Mouse (Mus musculus) midbrain, embryonic 16.5 days (tissue): ENCODE data around the gene Olfml2a. TPM values are rescaled to one million over a fixed set of nuclear protein-coding genes. Genes with fewer than 3 reads are reported as not detected.

Experiments
- ATAC-seq: fragments of 200-750 bp; cut with Nextera tagmentation; 2 replicates; pipeline ENCODE4 v1.8.0; 2017; ENCODE audit warnings: moderate TSS enrichment
- H3K27ac ChIP-seq: fragments of 300-500 bp; sonication (generic); 2 replicates; pipeline ENCODE4 v1.5.1; 2014; ENCODE audit warnings: mild to moderate bottlenecking, low read length, mixed read lengths
- H3K27me3 ChIP-seq: fragments of 300-500 bp; sonication (generic); 2 replicates; pipeline ENCODE4 v1.6.1; 2014; ENCODE audit warnings: low read depth, low read length, mixed read lengths; ENCODE audit not compliant: control insufficient read depth, insufficient read depth
- H3K36me3 ChIP-seq: fragments of 300-500 bp; sonication (generic); 2 replicates; pipeline ENCODE4 v1.6.1; 2014; ENCODE audit warnings: mild to moderate bottlenecking, low read length, moderate library complexity, mixed read lengths; ENCODE audit not compliant: control insufficient read depth, insufficient read depth
- H3K4me1 ChIP-seq: fragments of 300-500 bp; sonication (generic); 2 replicates; pipeline ENCODE4 v1.6.1; 2014; ENCODE audit warnings: mild to moderate bottlenecking, low read length, mixed read lengths; ENCODE audit not compliant: control insufficient read depth, insufficient read depth
- H3K4me2 ChIP-seq: fragments of 300-500 bp; sonication (generic); 2 replicates; pipeline ENCODE4 v1.6.1; 2014; ENCODE audit warnings: mild to moderate bottlenecking, low read length, mixed read lengths
- H3K4me3 ChIP-seq: fragments of 300-500 bp; sonication (generic); 2 replicates; pipeline ENCODE4 v1.5.1; 2014; ENCODE audit warnings: low read depth, mild to moderate bottlenecking, low read length, moderate library complexity, mixed read lengths
- H3K9ac ChIP-seq: fragments of 300-500 bp; sonication (generic); 2 replicates; pipeline ENCODE4 v1.6.1; 2014; ENCODE audit warnings: low read depth, low read length, mixed read lengths
- H3K9me3 ChIP-seq: fragments of 300-500 bp; sonication (generic); replicated peaks from 2 replicates; pipeline ENCODE4 v1.6.1; 2014; ENCODE audit warnings: mild to moderate bottlenecking, low read length, mixed read lengths; ENCODE audit not compliant: control insufficient read depth, poor library complexity, severe bottlenecking
- WGBS: fragments of 180-500 bp; shearing (Covaris S2); extraction: QIAGEN DNeasy Blood & Tissue Kit; methylation state at CpG from one replicate; pipeline ENCODE4 v1.1.7; 2014; 5-methylcytosine and 5-hydroxymethylcytosine counted together
- polyA plus RNA-seq: library from polyadenylated mRNA; unstranded; fragments of >200 nt; fragmentation: Nextera tagmentation; extraction: Ambion mirVana; gene quantifications from 2 replicates; pipeline ENCODE4 v1.2.1, GENCODE M21; 2015

Olfml2a gene
- polyA plus RNA-seq, result 3.2 and 3.5 TPM in 2 replicates

DNA sequence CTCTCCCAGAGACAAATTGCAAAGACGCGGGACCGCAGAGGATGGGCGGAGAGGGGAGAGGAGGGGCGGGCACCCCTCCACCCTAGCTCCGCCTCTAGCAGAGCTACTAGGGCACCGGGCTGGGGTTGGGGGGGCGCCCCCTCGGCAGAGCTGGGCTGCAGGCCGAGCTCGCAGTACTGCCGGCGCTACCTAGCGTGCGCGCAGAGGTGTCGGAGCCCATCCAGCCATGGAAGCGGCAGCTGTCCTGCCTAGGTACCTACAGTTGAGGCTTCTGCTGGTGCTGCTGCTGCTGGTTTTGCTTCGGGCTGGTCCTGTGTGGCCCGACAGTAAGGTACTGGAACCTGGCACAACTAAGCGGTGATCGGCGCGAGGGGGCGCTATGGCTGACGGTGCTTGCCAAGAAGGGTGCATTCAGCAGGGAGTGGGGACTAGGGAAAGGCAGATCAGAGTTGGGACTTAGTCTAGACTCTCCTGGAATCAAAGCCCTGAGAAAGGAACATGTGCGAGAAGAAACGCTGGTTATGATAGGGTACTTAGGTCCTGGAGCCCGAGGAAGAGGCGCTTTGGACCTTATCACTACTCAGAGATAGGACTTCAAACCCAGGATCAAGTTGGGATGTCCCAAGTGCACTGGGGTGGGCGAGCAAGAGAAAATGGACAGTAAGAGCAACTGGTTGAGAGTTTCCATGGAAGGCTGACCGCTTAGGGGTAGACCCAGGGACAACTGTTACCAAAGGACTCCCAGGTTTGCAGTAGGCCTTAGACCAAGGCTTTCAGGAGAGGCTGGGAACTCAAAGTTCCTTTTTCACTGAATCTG, at the start of gene Olfml2a:
Gene Olfml2a (plus strand): TSS at position 128 of the 817 bp plus-strand sequence.
- peak; percentile 44 for ATAC-seq
- Histone ChIP-seq H3K4me3 (peak within 1 kb of the TSS; percentile 40), H3K4me1 (peaks cover 7% of the 10 kb centered on the region), H3K36me3 (no peaks in the 10 kb centered on the region), H3K9ac (peak within 1 kb of the TSS; percentile 66), H3K4me2 (peak within 1 kb of the TSS; percentile 86), H3K27ac (no peak within 1 kb of the TSS), H3K9me3 (no peaks in the 10 kb centered on the region), H3K27me3 (peaks cover 5% of the 10 kb centered on the region)
- 8% methylated on average over 31 of the region's 32 CpGs for WGBS

DNA sequence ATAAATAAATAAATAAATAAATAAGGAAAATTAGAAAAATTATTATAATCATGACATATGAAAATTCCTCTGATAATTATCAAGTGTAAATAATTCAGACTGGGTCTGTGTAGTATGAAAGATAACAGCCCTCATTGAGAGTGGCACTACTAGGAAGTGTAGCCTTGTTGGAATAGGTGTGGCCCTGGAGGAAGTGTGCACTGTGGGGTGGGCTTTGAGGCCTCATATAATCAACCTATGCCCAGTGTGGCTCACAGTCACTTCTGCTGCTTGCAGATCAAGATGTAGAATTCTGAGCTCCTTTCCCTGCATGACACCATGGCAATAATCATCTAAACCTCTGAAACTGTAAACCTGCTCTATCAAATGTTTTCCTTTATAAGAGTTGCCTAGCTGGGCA, 28.9 kb upstream of the Olfml2a start:
- Histone ChIP-seq H3K9ac (no peak overlapping the region), H3K4me3 (no peak overlapping the region), H3K27ac (no peak overlapping the region), H3K4me1 (no peaks in the 10 kb centered on the region), H3K27me3 (no peaks in the 10 kb centered on the region), H3K36me3 (no peaks in the 10 kb centered on the region), H3K9me3 (no peaks in the 10 kb centered on the region), H3K4me2 (no peak overlapping the region)
- ATAC-seq, result no peak

GRCm38 (mm10) chr2:38904290-38904689, 27.5 kb upstream of the Olfml2a start:
- H3K9me3 ChIP-seq, result no peaks in the 10 kb centered on the region
- no peak overlapping the region for H3K27ac ChIP-seq
- no peak for ATAC-seq
- H3K4me3 ChIP-seq, result no peak overlapping the region
- WGBS, result 68% methylated on average over 1 of the region's 1 CpGs
- H3K36me3 ChIP-seq, result no peaks in the 10 kb centered on the region
- no peaks in the 10 kb centered on the region for H3K4me1 ChIP-seq
- no peak overlapping the region for H3K4me2 ChIP-seq
- no peaks in the 10 kb centered on the region for H3K27me3 ChIP-seq
- H3K9ac ChIP-seq, result no peak overlapping the region

GRCm38 (mm10) chr2:38906097-38906496, 25.7 kb upstream of the Olfml2a start:
- H3K4me1 ChIP-seq, result no peaks in the 10 kb centered on the region
- H3K27ac ChIP-seq, result no peak overlapping the region
- no peaks in the 10 kb centered on the region for H3K9me3 ChIP-seq
- no peaks in the 10 kb centered on the region for H3K27me3 ChIP-seq
- no peak overlapping the region for H3K9ac ChIP-seq
- no peak for ATAC-seq
- H3K4me3 ChIP-seq, result no peak overlapping the region
- H3K4me2 ChIP-seq, result no peak overlapping the region
- WGBS, result 84% methylated on average over 5 of the region's 5 CpGs
- no peaks in the 10 kb centered on the region for H3K36me3 ChIP-seq

- 65% methylated on average over 1 of the region's 1 CpGs for WGBS
- ATAC-seq, result no peak
- Histone ChIP-seq H3K4me1 (no peaks in the 10 kb centered on the region), H3K27me3 (no peaks in the 10 kb centered on the region), H3K9me3 (no peaks in the 10 kb centered on the region), H3K36me3 (no peaks in the 10 kb centered on the region), H3K27ac (no peak overlapping the region), H3K4me2 (no peak overlapping the region), H3K4me3 (no peak overlapping the region), H3K9ac (no peak overlapping the region)
These were observed 23.2 kb upstream of the Olfml2a start for GRCm38 (mm10) chr2:38908604-38909003.

DNA sequence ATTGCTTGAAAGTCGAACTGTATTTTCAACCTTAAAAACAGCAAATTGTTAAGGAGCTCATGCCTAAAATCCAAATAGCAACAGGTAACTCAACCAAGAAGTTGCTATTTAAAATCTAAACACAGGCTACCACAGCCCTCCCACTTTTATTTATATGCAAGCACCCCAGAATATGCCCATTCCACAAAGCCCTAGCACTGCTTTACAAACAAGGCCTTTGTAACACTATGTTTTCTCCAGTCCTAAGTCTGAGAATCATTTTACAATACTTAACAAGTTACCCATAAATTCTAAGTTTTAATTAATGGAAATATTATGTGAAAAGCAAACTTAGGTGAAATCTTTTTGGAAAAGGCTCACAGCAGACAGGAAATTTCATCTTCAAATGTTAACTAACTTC, 17.3 kb upstream of the Olfml2a start:
- no peak overlapping the region for H3K9ac ChIP-seq

GRCm38 (mm10) chr2:38914965-38915364, 16.8 kb upstream of the Olfml2a start:
- Histone ChIP-seq H3K9ac (no peak overlapping the region), H3K27ac (no peak overlapping the region), H3K4me3 (no peak overlapping the region), H3K36me3 (no peaks in the 10 kb centered on the region), H3K27me3 (no peaks in the 10 kb centered on the region), H3K4me1 (no peaks in the 10 kb centered on the region), H3K4me2 (no peak overlapping the region), H3K9me3 (no peaks in the 10 kb centered on the region)
- ATAC-seq, result no peak
- WGBS, result 17% methylated on average over 4 of the region's 4 CpGs

More for the DNA sequence above, 17.3 kb upstream of the Olfml2a start:
- Histone ChIP-seq H3K4me1 (no peaks in the 10 kb centered on the region), H3K27me3 (no peaks in the 10 kb centered on the region), H3K9me3 (no peaks in the 10 kb centered on the region), H3K4me3 (no peak overlapping the region), H3K36me3 (no peaks in the 10 kb centered on the region), H3K4me2 (no peak overlapping the region), H3K27ac (no peak overlapping the region)
- WGBS, result 43% methylated on average over 1 of the region's 1 CpGs
- ATAC-seq, result no peak

DNA sequence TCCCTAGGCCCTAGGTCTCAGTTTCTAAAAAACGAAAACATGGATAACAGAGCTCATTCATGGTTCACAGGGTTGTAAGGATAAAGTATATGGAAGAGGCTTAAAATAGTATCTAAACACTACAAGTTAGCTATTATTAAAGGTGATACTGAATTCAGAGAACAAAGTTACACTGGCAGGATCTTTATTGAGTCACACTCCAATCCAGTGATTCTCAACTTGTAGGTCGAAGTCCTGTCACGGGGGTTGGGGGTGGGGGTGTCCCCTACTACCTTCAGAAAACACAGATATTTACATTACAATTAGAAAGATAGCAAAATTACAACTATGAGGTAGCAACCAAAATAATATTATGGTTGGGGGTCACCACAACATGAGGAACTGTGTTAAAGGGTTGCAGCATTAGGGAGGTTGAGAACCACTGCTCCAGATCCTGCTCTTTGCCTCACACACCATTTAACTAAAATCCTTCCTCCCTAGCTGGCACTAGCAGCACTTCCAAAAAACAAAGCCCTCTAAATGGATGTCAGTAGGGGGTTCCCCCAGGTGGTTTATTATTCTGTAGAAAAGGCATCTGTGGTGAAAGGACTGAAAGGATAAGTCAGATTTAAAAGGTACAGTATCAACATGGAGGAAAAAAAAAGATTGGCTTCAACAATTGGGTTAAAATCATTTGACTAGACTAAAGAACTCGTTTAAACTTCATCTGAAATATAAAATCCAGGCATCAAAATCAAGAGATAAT, 14.7 kb upstream of the Olfml2a start:
- Histone ChIP-seq H3K4me3 (no peak overlapping the region), H3K9me3 (no peaks in the 10 kb centered on the region), H3K9ac (no peak overlapping the region), H3K4me1 (no peaks in the 10 kb centered on the region), H3K27me3 (no peaks in the 10 kb centered on the region), H3K36me3 (no peaks in the 10 kb centered on the region), H3K4me2 (no peak overlapping the region), H3K27ac (no peak overlapping the region)
- 25% methylated on average over 4 of the region's 4 CpGs for WGBS
- no peak for ATAC-seq

GRCm38 (mm10) chr2:38921374-38921773, 10.4 kb upstream of the Olfml2a start:
- Histone ChIP-seq H3K4me2 (no peak overlapping the region), H3K9ac (no peak overlapping the region), H3K27me3 (peaks cover 2% of the 10 kb centered on the region), H3K4me3 (no peak overlapping the region), H3K27ac (no peak overlapping the region), H3K4me1 (peaks cover 12% of the 10 kb centered on the region), H3K9me3 (no peaks in the 10 kb centered on the region), H3K36me3 (no peaks in the 10 kb centered on the region)
- 14% methylated on average over 1 of the region's 1 CpGs for WGBS
- no peak for ATAC-seq
